Mouse (Mus musculus): ENCODE results near the gene Ctsw.

DNA sequence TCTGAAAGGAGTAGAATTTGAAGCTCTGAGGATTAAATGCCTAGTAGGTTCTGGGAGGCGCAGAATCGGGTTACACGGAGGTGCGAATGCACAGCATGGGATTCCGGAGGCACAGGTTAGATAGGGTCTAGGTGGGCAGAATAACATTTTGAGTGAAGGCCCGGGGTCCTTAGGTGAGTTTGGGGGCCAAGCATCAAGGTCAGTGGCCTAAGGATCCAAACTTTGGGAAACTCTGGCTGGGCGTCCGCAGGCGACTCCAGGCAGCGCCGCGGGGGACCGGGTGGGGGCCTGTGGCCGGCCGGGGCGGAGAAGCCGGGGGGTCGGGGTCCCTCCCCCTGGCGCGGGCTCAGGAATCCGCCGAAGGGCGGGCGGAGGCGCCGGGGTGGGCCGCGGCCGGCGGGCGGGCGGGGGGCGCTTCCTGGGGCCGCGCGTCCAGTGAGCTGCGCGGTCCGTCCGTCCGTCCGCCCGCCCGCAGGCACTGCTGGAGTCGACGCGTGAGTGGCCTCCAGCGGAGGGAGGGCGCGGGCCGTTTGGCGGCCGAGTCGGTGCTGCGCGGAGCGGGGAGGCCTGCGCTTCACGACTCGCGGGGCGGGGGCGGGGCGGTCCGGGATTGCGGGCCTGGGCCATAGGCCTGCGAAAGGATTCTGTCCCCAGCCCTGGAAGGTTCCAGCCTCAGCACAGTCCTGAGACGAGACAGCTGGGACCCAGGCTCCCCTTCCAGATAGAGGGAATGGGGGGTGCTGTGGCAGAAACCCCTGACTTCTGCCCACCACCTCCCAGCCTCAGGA, 6.2 kb upstream of the Ctsw start:
- TF ChIP-seq POLR2A (IDR thresholded peaks at IDR 0.05; ENCODE audit: extremely low read depth, insufficient read depth, low read length) (no peak), CTCF (IDR thresholded peaks at IDR 0.05; ENCODE audit: low read depth, low read length) (no peak)
